Mouse (Mus musculus) forebrain, embryonic 15.5 days (tissue): Measurements from ENCODE around the gene Clcn3. TPM values are rescaled to one million over a fixed set of nuclear protein-coding genes. Genes with fewer than 3 reads are reported as not detected.

Source experiments
- ATAC-seq: fragments of 200-750 bp; cut with Nextera tagmentation; replicated peaks from 2 replicates; pipeline ENCODE4 v1.8.0; 2017; ENCODE audit warnings: mild to moderate bottlenecking, moderate TSS enrichment, moderate library complexity
- H3K27ac ChIP-seq: fragments of 300-500 bp; sonication (generic); replicated peaks from 2 replicates; pipeline ENCODE4 v1.5.1; 2015; ENCODE audit warnings: mild to moderate bottlenecking, inconsistent platforms
- H3K27me3 ChIP-seq: fragments of 300-500 bp; sonication (generic); 2 replicates; pipeline ENCODE4 v1.6.1; 2015; ENCODE audit warnings: inconsistent platforms
- H3K36me3 ChIP-seq: fragments of 300-500 bp; sonication (generic); 2 replicates; pipeline ENCODE4 v1.6.1; 2015; ENCODE audit warnings: mild to moderate bottlenecking, inconsistent platforms
- H3K4me1 ChIP-seq: fragments of 300-500 bp; sonication (generic); 2 replicates; pipeline ENCODE4 v1.6.1; 2015; ENCODE audit warnings: inconsistent platforms
- H3K4me2 ChIP-seq: fragments of 300-500 bp; sonication (generic); replicated peaks from 2 replicates; pipeline ENCODE4 v1.6.1; 2015; ENCODE audit warnings: mild to moderate bottlenecking, inconsistent platforms
- H3K4me3 ChIP-seq: fragments of 300-500 bp; sonication (generic); 2 replicates; pipeline ENCODE4 v1.5.1; 2015; ENCODE audit warnings: mild to moderate bottlenecking, inconsistent platforms
- H3K9ac ChIP-seq: fragments of 300-500 bp; sonication (generic); replicated peaks from 2 replicates; pipeline ENCODE4 v1.6.1; 2015; ENCODE audit warnings: mild to moderate bottlenecking, inconsistent platforms
- H3K9me3 ChIP-seq: fragments of 300-500 bp; sonication (generic); 2 replicates; pipeline ENCODE4 v1.6.1; 2016; ENCODE audit warnings: inconsistent platforms
- WGBS: fragments of 180-500 bp; shearing (Covaris S2); methylation state at CpG from one replicate; pipeline ENCODE4 v1.1.7; 2015; ENCODE audit warnings: mixed read lengths; 5-methylcytosine and 5-hydroxymethylcytosine counted together
- polyA plus RNA-seq: library from polyadenylated mRNA; unstranded; fragments of >200 nt; fragmentation: Nextera tagmentation; extraction: Ambion mirVana; gene quantifications from 2 replicates; pipeline ENCODE4 v1.2.1, GENCODE M21; 2015

The Clcn3 gene
- polyA plus RNA-seq, 1 experiment from 2014 or later: 63.5 TPM

GRCm38 (mm10) chr8:60949859-60950258 lies 33.2 kb downstream of the Clcn3 start:
- H3K4me3 ChIP-seq: no peak overlapping the region
- H3K27me3 ChIP-seq: no peaks in the 10 kb centered on the region
- 56% methylated on average over 4 of the region's 4 CpGs for WGBS
- no peaks in the 10 kb centered on the region for H3K9me3 ChIP-seq
- H3K4me1 ChIP-seq: peaks cover 16% of the 10 kb centered on the region
- no peaks in the 10 kb centered on the region for H3K36me3 ChIP-seq
- no peak overlapping the region for H3K27ac ChIP-seq
- no peak overlapping the region for H3K9ac ChIP-seq
- no peak overlapping the region for H3K4me2 ChIP-seq
- no peak for ATAC-seq

GRCm38 (mm10) chr8:60947503-60947902 lies 35.6 kb downstream of the Clcn3 start:
- ATAC-seq: no peak

GRCm38 (mm10) chr8:60942867-60943266 lies 40.2 kb downstream of the Clcn3 start:
- 97% methylated on average over 2 of the region's 2 CpGs for WGBS
- no peak overlapping the region for H3K4me3 ChIP-seq

More at GRCm38 (mm10) chr8:60947503-60947902, 35.6 kb downstream of the Clcn3 start:
- Histone ChIP-seq H3K27ac (no peak overlapping the region), H3K4me2 (no peak overlapping the region), H3K36me3 (no peaks in the 10 kb centered on the region), H3K27me3 (no peaks in the 10 kb centered on the region), H3K9me3 (no peaks in the 10 kb centered on the region), H3K4me3 (no peak overlapping the region), H3K4me1 (peaks cover 8% of the 10 kb centered on the region), H3K9ac (no peak overlapping the region)

GRCm38 (mm10) chr8:60938717-60939424 lies 44.2 kb downstream of the Clcn3 start:
- Histone ChIP-seq H3K9ac (no peak overlapping the region), H3K27ac (no peak overlapping the region), H3K27me3 (no peaks in the 10 kb centered on the region), H3K4me2 (no peak overlapping the region), H3K9me3 (no peaks in the 10 kb centered on the region), H3K36me3 (peaks cover 14% of the 10 kb centered on the region), H3K4me1 (no peaks in the 10 kb centered on the region), H3K4me3 (no peak overlapping the region)
- WGBS: 17% methylated on average over 3 of the region's 3 CpGs
- ATAC-seq: no peak

More at GRCm38 (mm10) chr8:60942867-60943266, 40.2 kb downstream of the Clcn3 start:
- no peak for ATAC-seq
- H3K27ac ChIP-seq: no peak overlapping the region
- H3K4me1 ChIP-seq: no peaks in the 10 kb centered on the region
- no peaks in the 10 kb centered on the region for H3K27me3 ChIP-seq
- H3K4me2 ChIP-seq: no peak overlapping the region
- no peaks in the 10 kb centered on the region for H3K9me3 ChIP-seq
- no peak overlapping the region for H3K9ac ChIP-seq
- no peaks in the 10 kb centered on the region for H3K36me3 ChIP-seq

- Histone ChIP-seq H3K4me1 (no peaks in the 10 kb centered on the region), H3K36me3 (peaks cover 16% of the 10 kb centered on the region), H3K4me3 (no peak overlapping the region), H3K27ac (no peak overlapping the region), H3K9me3 (no peaks in the 10 kb centered on the region), H3K4me2 (no peak overlapping the region), H3K27me3 (no peaks in the 10 kb centered on the region), H3K9ac (no peak overlapping the region)
- ATAC-seq: no peak
Measured at GRCm38 (mm10) chr8:60933617-60934016, 49.5 kb downstream of the Clcn3 start.

GRCm38 (mm10) chr8:60920176-60920575 lies 62.9 kb downstream of the Clcn3 start:
- 86% methylated on average over 4 of the region's 4 CpGs for WGBS
- no peak overlapping the region for H3K27ac ChIP-seq
- H3K9ac ChIP-seq: no peak overlapping the region
- H3K4me1 ChIP-seq: no peaks in the 10 kb centered on the region
- no peak overlapping the region for H3K4me3 ChIP-seq
- no peaks in the 10 kb centered on the region for H3K9me3 ChIP-seq
- no peak for ATAC-seq
- no peaks in the 10 kb centered on the region for H3K27me3 ChIP-seq
- no peak overlapping the region for H3K4me2 ChIP-seq
- peaks cover 11% of the 10 kb centered on the region; the same call in 1 of the 2 replicates for H3K36me3 ChIP-seq

- 84% methylated on average over 3 of the region's 3 CpGs for WGBS
- no peak for ATAC-seq
Measured at GRCm38 (mm10) chr8:60919069-60919468, 64.0 kb downstream of the Clcn3 start.

GRCm38 (mm10) chr8:60912554-60912953 lies 70.5 kb downstream of the Clcn3 start:
- Histone ChIP-seq H3K4me3 (no peak overlapping the region), H3K4me2 (no peak overlapping the region), H3K9me3 (no peaks in the 10 kb centered on the region), H3K27me3 (no peaks in the 10 kb centered on the region), H3K36me3 (peaks cover 9% of the 10 kb centered on the region; the same call in 1 of the 2 replicates), H3K4me1 (no peaks in the 10 kb centered on the region), H3K27ac (no peak overlapping the region), H3K9ac (no peak overlapping the region)
- ATAC-seq: no peak
- 56% methylated on average over 10 of the region's 10 CpGs for WGBS

More at GRCm38 (mm10) chr8:60919069-60919468, 64.0 kb downstream of the Clcn3 start:
- H3K4me2 ChIP-seq: no peak overlapping the region
- H3K27me3 ChIP-seq: no peaks in the 10 kb centered on the region
- peaks cover 11% of the 10 kb centered on the region; the same call in 1 of the 2 replicates for H3K36me3 ChIP-seq
- H3K4me1 ChIP-seq: no peaks in the 10 kb centered on the region
- H3K9me3 ChIP-seq: no peaks in the 10 kb centered on the region
- no peak overlapping the region for H3K4me3 ChIP-seq
- H3K9ac ChIP-seq: no peak overlapping the region
- no peak overlapping the region for H3K27ac ChIP-seq

GRCm38 (mm10) chr8:60912081-60912480 lies 71.0 kb downstream of the Clcn3 start:
- WGBS: 66% methylated on average over 4 of the region's 4 CpGs
- no peak overlapping the region for H3K4me3 ChIP-seq
- no peaks in the 10 kb centered on the region for H3K27me3 ChIP-seq
- H3K4me2 ChIP-seq: no peak overlapping the region
- no peaks in the 10 kb centered on the region for H3K9me3 ChIP-seq
- no peak for ATAC-seq
- no peak overlapping the region for H3K9ac ChIP-seq
- no peak overlapping the region for H3K27ac ChIP-seq
- no peaks in the 10 kb centered on the region for H3K4me1 ChIP-seq
- peaks cover 9% of the 10 kb centered on the region; the same call in 1 of the 2 replicates for H3K36me3 ChIP-seq

- no peak for ATAC-seq
- H3K9ac ChIP-seq: no peak overlapping the region
- no peaks in the 10 kb centered on the region for H3K9me3 ChIP-seq
- peaks cover 12% of the 10 kb centered on the region; the same call in 1 of the 2 replicates for H3K36me3 ChIP-seq
- H3K27ac ChIP-seq: no peak overlapping the region
- no peaks in the 10 kb centered on the region for H3K4me1 ChIP-seq
- H3K4me2 ChIP-seq: no peak overlapping the region
- H3K27me3 ChIP-seq: no peaks in the 10 kb centered on the region
- no peak overlapping the region for H3K4me3 ChIP-seq
- 64% methylated on average over 9 of the region's 9 CpGs for WGBS
Measured at GRCm38 (mm10) chr8:60900147-60900546, 83.0 kb downstream of the Clcn3 start.

- H3K4me1 ChIP-seq: peaks cover 21% of the 10 kb centered on the region
- H3K9me3 ChIP-seq: no peaks in the 10 kb centered on the region
- H3K4me2 ChIP-seq: no peak overlapping the region
- H3K9ac ChIP-seq: no peak overlapping the region
- 0 out of 2 replicates have a peak, but pooled peaks cover 5% of the 10 kb centered on the region for H3K36me3 ChIP-seq
- H3K27me3 ChIP-seq: no peaks in the 10 kb centered on the region
- 93% methylated on average over 6 of the region's 6 CpGs for WGBS
- no peak overlapping the region for H3K27ac ChIP-seq
- ATAC-seq: no peak
- H3K4me3 ChIP-seq: no peak overlapping the region
Measured at GRCm38 (mm10) chr8:60895878-60896277, 87.2 kb downstream of the Clcn3 start.

GRCm38 (mm10) chr8:60891757-60892156 lies 91.3 kb downstream of the Clcn3 start:
- H3K27ac ChIP-seq: no peak overlapping the region
- no peak for ATAC-seq
- no peaks in the 10 kb centered on the region for H3K9me3 ChIP-seq
- no peaks in the 10 kb centered on the region for H3K27me3 ChIP-seq
- H3K4me3 ChIP-seq: no peak overlapping the region
- peak overlapping the region; percentile 73 for H3K4me2 ChIP-seq
- WGBS: 94% methylated on average over 4 of the region's 4 CpGs
- no peak overlapping the region for H3K9ac ChIP-seq
- H3K4me1 ChIP-seq: peaks cover 22% of the 10 kb centered on the region
- no peaks in the 10 kb centered on the region for H3K36me3 ChIP-seq

- Histone ChIP-seq H3K36me3 (no peaks in the 10 kb centered on the region), H3K27me3 (no peaks in the 10 kb centered on the region), H3K4me2 (peak overlapping the region; percentile 73), H3K9ac (peak overlapping the region; percentile 82), H3K4me3 (peak overlapping the region; percentile 71), H3K9me3 (no peaks in the 10 kb centered on the region), H3K4me1 (peaks cover 22% of the 10 kb centered on the region), H3K27ac (peak overlapping the region; percentile 54; the same call in 1 of the 2 replicates)
- 3% methylated on average over 22 of the region's 23 CpGs for WGBS
- no peak for ATAC-seq
Measured at GRCm38 (mm10) chr8:60890520-60890874, 92.6 kb downstream of the Clcn3 start.
